Mouse (Mus musculus) left cerebral cortex, postnatal 4 days (tissue): ENCODE measurements at regions not wholly inside any gene's neighbourhood (a gene's known extent, or its start where the extent isn't known, plus 50 kb on each side); places are given as distances from the start of the nearest gene placed in this dataset.

ENCODE experiments used
- DNase-seq: peaks from one replicate; pipeline ENCODE4 v3.0.0-alpha.2; 2022
- intact Hi-C: fragments of 180-260 bp; cut with DNase I; formaldehyde crosslinking; loops from one replicate; pipeline ENCODE4 v1.15.1; 2025

DNA sequence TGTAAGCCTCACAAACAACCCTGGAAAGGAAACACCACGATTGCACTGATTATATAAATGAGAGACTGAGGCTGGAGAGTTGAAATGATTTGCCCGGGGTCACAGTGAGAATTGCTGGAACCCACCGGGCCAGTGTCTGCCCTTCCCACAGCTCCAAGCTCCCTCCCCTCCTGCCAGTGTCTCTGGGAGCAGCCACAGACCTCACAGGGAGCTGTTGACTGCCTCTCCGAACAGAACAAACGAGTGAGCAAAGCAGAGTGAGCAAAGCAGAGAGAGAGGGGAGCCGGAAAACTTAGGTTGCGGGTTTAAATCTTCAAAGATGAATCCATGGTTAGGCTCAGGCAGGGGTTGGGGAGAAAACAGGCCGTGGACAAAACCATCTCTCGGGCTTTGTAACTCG, 246.2 kb downstream of the Bcl11b start:
- intact Hi-C loops, result no loop called here
- DNase-seq, result no peak

DNA sequence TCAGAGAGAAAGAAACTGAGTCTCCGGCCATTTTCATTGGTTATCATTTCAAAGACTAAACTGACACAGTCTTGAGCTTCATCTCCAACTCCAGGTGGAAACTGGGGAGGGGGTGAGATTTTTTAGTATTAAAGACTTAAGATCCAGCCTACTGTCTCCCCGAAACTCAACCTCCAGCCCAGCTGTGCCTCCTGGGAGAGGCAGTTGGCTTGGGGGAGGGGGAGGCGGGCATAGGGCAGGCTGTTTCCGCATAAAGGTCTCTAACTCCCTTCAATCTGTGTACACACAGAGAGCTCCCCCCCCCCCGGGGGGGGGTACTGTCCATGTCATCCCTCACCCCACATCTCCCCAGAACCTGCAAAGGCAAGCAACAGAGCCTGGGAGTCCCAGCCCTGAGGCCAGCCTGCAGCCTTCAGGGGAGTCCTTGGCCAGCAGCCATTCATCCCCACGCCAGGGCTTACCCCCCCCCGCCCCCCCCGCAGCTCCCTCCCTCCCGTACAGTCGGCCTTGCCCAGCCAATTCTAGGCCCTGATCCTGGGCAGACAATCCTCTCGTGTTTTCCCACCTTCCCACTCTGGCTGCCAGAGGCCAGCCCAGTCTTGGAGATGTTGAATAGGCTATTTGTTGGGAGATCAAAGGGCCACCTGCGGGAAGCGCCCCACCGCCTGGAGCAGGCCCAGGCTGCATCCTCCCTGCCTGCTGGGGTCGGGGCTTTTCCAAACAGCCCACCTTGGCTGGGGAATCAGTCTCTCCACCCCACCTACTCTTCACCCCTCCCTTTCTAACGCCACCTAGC, 245.2 kb downstream of the Bcl11b start:
- intact Hi-C loops, result no loop called here
- peak; percentile 29 for DNase-seq

DNA sequence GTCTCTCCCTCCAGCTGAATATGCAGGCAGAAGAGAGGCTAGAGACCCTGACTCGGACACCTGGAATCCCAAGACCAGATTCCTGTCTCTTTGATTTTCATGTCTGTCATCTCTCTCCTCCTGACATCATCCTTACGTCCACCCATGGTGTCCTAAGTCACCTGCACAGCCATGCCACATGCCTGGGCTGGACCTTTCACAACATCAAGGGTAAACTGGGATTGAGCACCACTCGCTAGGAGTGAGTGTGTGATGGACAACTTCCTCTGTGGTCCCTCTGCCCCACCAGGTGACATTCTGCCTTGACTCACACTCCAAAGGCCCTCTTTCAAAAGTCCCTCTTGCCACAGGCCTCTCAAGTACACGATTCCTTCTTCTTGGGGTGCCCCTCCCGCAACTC, 244.1 kb downstream of the Bcl11b start:
- no peak for DNase-seq
- intact Hi-C loops, result no loop called here

DNA sequence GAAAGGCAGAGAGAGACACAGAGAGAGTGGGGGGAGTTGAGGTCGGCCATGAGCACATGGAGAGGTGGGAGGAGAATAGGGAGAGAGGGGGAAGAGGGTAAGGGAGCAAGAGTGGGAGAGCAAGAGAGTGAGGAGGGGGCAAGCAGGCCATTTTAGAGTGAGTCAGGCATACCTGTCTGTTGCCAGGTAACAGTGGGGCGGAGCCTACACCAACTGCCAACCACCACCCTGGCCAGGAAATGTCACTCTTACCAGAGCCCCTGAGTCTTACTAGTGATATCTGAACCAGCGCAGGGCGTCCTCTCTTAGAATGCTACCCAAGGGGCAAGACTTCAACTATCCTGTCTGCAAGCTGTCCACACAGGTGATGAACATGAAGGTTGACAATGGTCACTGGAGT, 243.5 kb downstream of the Bcl11b start:
- no peak for DNase-seq
- intact Hi-C loops, result no loop called here

GRCm38 (mm10) chr12:107762140-107762539, 241.3 kb downstream of the Bcl11b start:
- intact Hi-C loops, result no loop called here
- no peak for DNase-seq

DNA sequence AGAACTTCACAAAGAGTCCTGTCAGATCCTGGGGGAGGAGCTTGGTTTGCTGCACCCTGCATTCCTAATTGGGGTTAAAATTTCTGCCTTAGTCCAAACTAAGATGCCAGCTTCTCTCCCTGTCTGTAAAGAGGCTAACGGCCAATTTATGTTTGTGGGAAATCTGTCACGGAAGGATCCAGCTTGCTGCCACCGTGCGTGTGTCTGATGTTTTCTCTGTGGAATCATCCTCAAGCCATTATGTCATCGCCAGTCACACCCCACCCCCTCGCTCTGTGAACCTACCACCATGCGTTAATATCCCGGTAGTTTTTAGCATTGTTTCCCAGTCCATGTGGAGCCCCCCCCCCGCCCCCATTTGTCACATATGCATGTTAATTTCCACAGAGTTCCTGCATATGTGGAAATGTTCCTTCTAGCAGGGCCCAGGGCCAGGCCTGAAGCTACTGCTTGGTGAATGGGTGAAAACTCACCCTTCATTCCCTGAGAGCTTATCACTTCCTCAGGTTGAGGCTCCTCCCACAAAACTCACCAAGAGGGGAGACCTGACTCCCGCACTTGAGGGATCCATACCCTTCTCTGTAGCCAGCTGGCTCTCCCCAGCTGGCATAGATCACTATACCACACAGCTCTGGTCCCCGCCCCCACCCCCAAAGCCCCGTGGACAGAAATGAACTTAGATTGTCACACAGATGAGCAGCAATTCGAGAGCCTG, 233.4 kb downstream of the Bcl11b start:
- DNase-seq, result no peak
- intact Hi-C loops, result no loop called here

DNA sequence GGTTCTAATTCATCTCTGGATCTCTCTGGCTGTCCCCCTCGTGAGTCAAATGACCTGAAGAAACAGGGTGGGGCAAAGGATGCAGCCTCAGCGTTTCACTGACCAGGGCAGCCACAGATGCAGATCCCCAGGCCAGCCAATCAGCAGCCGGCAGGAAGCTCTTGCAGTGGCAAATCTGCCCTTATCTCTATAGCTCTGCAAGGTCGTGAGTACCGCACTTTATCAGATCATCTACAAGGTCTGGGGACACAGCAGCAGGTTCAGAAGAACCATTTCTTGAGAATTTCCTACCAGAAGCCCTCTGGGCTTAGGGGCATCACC, 232.9 kb downstream of the Bcl11b start:
- no peak for DNase-seq
- intact Hi-C loops, result no loop called here

- intact Hi-C loops, result no loop called here
- DNase-seq, result no peak
Observed at GRCm38 (mm10) chr12:107771325-107771724, 232.1 kb downstream of the Bcl11b start.

DNA sequence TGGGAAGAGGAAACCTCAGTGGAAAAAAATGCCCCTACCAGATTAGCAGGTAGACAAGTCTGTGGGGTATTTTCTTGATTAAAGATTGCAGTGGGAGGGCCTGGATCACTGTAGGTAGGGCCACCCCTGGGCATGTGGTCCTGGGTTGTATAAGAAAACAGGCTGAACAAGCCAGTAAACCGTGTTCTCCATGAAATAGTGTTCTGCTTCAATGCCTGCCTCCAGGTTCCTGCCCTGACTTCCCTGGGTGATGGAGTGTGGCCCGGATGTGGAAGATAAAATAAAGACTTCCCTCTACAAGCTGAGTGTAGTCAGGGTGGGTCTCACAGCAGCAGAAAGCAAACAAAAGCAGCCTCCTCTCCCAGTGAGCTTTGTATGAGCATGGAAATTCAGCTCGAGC, 231.6 kb downstream of the Bcl11b start:
- no peak for DNase-seq
- intact Hi-C loops, result no loop called here

- peak; percentile 12 for DNase-seq
- intact Hi-C loops, result no loop called here
Observed at GRCm38 (mm10) chr12:107778046-107778445, 225.4 kb downstream of the Bcl11b start.

- no peak for DNase-seq
- intact Hi-C loops, result no loop called here
Observed at GRCm38 (mm10) chr12:107779306-107780057, 223.9 kb downstream of the Bcl11b start.

- no peak for DNase-seq
- intact Hi-C loops, result no loop called here
Observed at GRCm38 (mm10) chr12:107782147-107782546, 221.3 kb downstream of the Bcl11b start.

DNA sequence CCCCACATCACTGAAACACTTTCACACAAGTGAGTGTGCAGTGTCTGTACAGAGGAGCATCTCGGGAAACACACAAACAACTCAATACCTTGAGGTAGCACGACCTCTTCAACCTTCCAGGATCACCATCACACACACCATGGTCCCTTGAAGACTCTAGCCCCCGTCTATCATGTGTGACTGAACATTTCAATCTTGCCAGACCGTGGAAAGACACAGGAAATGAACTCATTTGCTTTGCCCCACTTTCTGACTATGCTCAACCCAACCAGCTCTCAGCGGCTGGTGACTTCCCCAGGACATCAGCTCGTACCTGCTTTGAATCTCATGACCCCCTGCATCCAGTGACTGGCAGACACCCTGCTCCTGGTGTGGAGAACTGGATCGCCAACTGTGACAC, 219.6 kb downstream of the Bcl11b start:
- intact Hi-C loops, result no loop called here
- no peak for DNase-seq

- DNase-seq, result no peak
- intact Hi-C loops, result no loop called here
Observed at GRCm38 (mm10) chr12:107789818-107790217, 213.6 kb downstream of the Bcl11b start.

DNA sequence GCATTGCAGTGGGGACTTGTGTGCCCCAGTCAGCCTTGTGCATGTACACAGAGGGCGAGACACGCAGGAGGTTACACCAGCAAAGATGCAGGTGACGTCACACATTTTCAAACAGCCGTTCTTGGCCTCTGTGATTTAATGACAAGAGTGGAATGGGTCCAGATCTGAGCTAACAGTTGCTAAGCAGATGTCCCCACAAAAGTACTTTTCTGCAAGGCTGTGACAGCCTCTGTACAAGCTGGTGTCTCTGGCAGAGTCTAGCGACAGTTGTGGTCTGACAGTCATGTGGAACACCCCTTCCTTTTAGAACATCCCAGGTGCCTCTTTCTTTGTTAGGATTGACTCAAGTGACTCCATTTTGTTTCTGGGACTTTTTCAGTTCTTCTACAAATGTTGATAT, 203.1 kb downstream of the Bcl11b start:
- DNase-seq, result no peak
- intact Hi-C loops, result no loop called here

DNA sequence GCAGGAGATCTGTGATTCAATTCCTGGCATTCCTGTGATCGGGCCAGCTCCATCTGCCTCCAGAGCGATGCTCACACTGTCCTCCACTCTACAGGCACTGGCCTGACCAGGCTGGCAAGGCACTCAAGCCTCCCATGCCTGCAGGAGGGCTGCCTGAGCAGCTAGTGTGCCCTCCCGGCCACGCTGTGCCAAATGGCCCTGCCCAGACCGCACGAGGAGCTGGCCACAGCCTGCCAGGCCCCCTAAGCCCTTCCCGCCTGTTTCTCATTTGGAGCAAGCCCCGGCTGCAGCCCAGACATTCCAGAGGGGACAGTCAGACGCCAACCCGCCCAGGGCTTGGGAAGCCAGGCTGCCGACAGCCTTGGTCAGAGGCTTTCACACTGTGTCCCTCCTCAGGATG, 195.8 kb downstream of the Bcl11b start:
- DNase-seq, result peak; percentile 83
- intact Hi-C loops, result no loop called here

DNA sequence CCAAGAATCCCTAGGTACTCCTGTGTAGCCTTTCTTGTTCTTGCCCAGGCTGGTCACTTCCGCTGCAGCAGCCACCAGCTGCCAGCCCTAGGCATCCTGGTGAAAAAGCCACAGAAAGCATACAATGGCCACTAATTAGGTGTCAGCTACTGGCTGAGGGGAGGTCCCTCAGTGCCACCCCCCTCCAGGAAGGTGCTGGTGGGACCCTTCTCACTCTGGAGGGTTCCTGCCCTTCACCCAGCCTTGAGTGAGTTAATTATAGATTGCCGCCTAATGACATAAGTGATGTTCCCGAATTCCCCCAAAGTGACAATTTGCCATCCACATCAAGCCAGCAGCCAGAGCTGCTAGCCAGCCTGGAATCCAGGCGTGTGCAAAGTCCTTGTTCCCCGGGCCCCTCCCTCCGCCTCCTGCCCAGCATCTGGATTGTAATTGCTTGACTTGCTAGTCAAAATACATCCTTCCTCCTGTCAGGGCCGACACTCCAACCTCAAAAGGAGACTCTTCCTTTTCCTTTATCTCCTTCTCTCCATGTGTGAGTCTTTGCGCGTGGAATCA, 195.2 kb downstream of the Bcl11b start:
- intact Hi-C loops, result no loop called here
- no peak for DNase-seq

DNA sequence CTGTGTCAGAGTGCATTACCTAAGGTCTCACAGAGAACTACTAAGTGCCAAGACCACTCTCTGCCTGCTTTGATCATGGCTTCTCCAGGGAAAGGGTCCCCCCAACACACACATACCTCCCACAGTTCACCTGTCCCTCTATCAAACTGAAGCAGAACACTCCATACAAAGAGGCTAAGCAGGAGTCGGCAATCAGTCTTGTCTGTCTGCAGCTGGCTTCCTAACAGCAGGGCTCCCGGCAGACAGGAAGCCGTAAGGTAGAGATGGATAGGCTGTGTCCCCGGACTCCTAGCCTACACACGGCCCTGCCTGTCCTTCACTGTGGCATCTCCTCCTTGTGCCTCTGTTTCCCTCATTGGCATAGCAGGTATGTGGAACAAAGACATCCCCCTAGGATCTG, 192.2 kb downstream of the Bcl11b start:
- no peak for DNase-seq
- intact Hi-C loops, result no loop called here

- no peak for DNase-seq
- intact Hi-C loops, result no loop called here
Observed at GRCm38 (mm10) chr12:107812549-107813335, 190.7 kb downstream of the Bcl11b start.

DNA sequence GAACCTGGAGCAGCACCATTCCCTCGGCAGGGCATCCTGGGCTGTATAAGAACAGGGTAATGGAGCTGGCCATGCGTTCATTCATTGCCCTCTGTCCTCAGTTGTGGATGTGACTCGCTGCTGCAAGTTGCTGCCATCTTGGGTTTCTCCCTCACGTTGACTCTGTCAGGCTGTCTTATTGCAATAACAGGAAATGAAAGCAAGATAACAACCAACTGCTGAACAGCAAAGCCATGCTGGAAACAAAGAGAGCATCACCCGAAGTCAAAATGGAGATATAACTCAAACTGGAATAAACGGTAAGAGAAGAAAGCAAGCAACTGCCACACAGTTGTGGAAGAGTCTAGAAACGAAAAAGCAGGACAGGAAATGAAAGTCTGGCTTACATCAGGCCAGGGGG, 188.5 kb downstream of the Bcl11b start:
- DNase-seq, result no peak
- intact Hi-C loops, result no loop called here
